Mouse (Mus musculus) midbrain, embryonic 14.5 days (tissue): ENCODE results near the gene Scarb1. TPM values are rescaled to one million over a fixed set of nuclear protein-coding genes. Genes with fewer than 3 reads are reported as not detected.

Experiments
- ATAC-seq: fragments of 200-750 bp; cut with Nextera tagmentation; 2 replicates; pipeline ENCODE4 v1.8.0; 2017; ENCODE audit warnings: moderate number of reproducible peaks, moderate library complexity; ENCODE audit not compliant: low FRiP score, low TSS enrichment
- DNase-seq: peaks from one replicate; pipeline ENCODE4 v3.0.0-alpha.2; 2015
- H3K27ac ChIP-seq: fragments of 300-500 bp; sonication (generic); replicated peaks from 2 replicates; pipeline ENCODE4 v1.5.1; 2014; ENCODE audit warnings: mild to moderate bottlenecking, low read depth, low read length, moderate library complexity
- H3K27me3 ChIP-seq: fragments of 300-500 bp; sonication (generic); 2 replicates; pipeline ENCODE4 v1.6.1; 2014; ENCODE audit warnings: low read length, control low read depth, mixed read lengths; ENCODE audit not compliant: control insufficient read depth, insufficient read depth
- H3K36me3 ChIP-seq: fragments of 300-500 bp; sonication (generic); 2 replicates; pipeline ENCODE4 v1.6.1; 2014; ENCODE audit warnings: low read length, control low read depth; ENCODE audit not compliant: control insufficient read depth, insufficient read depth
- H3K4me1 ChIP-seq: fragments of 300-500 bp; sonication (generic); 2 replicates; pipeline ENCODE4 v1.6.1; 2014; ENCODE audit warnings: mild to moderate bottlenecking, antibody characterized with exemption, low read length, control low read depth; ENCODE audit not compliant: control insufficient read depth, insufficient read depth
- H3K4me2 ChIP-seq: fragments of 300-500 bp; sonication (generic); 2 replicates; pipeline ENCODE4 v1.6.1; 2014; ENCODE audit warnings: mild to moderate bottlenecking, low read length, moderate library complexity
- H3K4me3 ChIP-seq: fragments of 300-500 bp; sonication (generic); replicated peaks from 2 replicates; pipeline ENCODE4 v1.5.1; 2014; ENCODE audit warnings: low read depth, low read length
- H3K9ac ChIP-seq: fragments of 300-500 bp; sonication (generic); replicated peaks from 2 replicates; pipeline ENCODE4 v1.6.1; 2014; ENCODE audit warnings: mild to moderate bottlenecking, low read length, moderate library complexity
- H3K9me3 ChIP-seq: fragments of 300-500 bp; sonication (generic); 2 replicates; pipeline ENCODE4 v1.6.1; 2016; ENCODE audit warnings: low read length, control low read depth, mixed read lengths; ENCODE audit not compliant: control insufficient read depth
- WGBS: fragments of 180-500 bp; shearing (Covaris S2); extraction: QIAGEN DNeasy Blood & Tissue Kit; methylation state at CpG from one replicate; pipeline ENCODE4 v1.1.7; 2014; 5-methylcytosine and 5-hydroxymethylcytosine counted together
- polyA plus RNA-seq: library from polyadenylated mRNA; unstranded; fragments of >200 nt; fragmentation: Nextera tagmentation; extraction: Ambion mirVana; gene quantifications from 2 replicates; pipeline ENCODE4 v1.2.1, GENCODE M21; 2014

Scarb1 gene
- polyA plus RNA-seq, 1 experiment from 2014 or later, result 26.8 TPM

- no peak for ATAC-seq
These were observed 21.7 kb downstream of the Scarb1 start for GRCm38 (mm10) chr5:125319057-125319800.

GRCm38 (mm10) chr5:125317953-125318352 lies 22.9 kb downstream of the Scarb1 start:
- no peak for DNase-seq
- no peak overlapping the region for H3K4me2 ChIP-seq
- H3K9ac ChIP-seq, result no peak overlapping the region
- WGBS, result 97% methylated on average over 8 of the region's 8 CpGs
- ATAC-seq, result no peak
- H3K36me3 ChIP-seq, result no peaks in the 10 kb centered on the region
- no peaks in the 10 kb centered on the region for H3K9me3 ChIP-seq
- no peak overlapping the region for H3K4me3 ChIP-seq
- H3K27me3 ChIP-seq, result no peaks in the 10 kb centered on the region
- no peaks in the 10 kb centered on the region for H3K4me1 ChIP-seq
- H3K27ac ChIP-seq, result no peak overlapping the region

More at GRCm38 (mm10) chr5:125319057-125319800, 21.7 kb downstream of the Scarb1 start:
- no peaks in the 10 kb centered on the region for H3K27me3 ChIP-seq
- H3K4me2 ChIP-seq, result no peak overlapping the region
- H3K36me3 ChIP-seq, result no peaks in the 10 kb centered on the region
- H3K4me3 ChIP-seq, result no peak overlapping the region
- 81% methylated on average over 16 of the region's 16 CpGs for WGBS
- no peak overlapping the region for H3K9ac ChIP-seq
- H3K4me1 ChIP-seq, result no peaks in the 10 kb centered on the region
- H3K9me3 ChIP-seq, result no peaks in the 10 kb centered on the region
- no peak overlapping the region for H3K27ac ChIP-seq
- DNase-seq, result peak; percentile 57

- H3K9ac ChIP-seq, result no peak overlapping the region
- H3K27ac ChIP-seq, result no peak overlapping the region
- H3K4me3 ChIP-seq, result no peak overlapping the region
- H3K4me1 ChIP-seq, result no peaks in the 10 kb centered on the region
- no peaks in the 10 kb centered on the region for H3K9me3 ChIP-seq
- DNase-seq, result no peak
- no peaks in the 10 kb centered on the region for H3K27me3 ChIP-seq
- 90% methylated on average over 7 of the region's 7 CpGs for WGBS
- no peak overlapping the region for H3K4me2 ChIP-seq
- H3K36me3 ChIP-seq, result no peaks in the 10 kb centered on the region
- no peak for ATAC-seq
These were observed 23.6 kb downstream of the Scarb1 start for GRCm38 (mm10) chr5:125317296-125317695.

GRCm38 (mm10) chr5:125316771-125317170 lies 24.1 kb downstream of the Scarb1 start:
- DNase-seq (no peak), ATAC-seq (no peak)
- H3K4me3 ChIP-seq, result no peak overlapping the region
- no peak overlapping the region for H3K27ac ChIP-seq
- H3K36me3 ChIP-seq, result no peaks in the 10 kb centered on the region
- H3K4me1 ChIP-seq, result no peaks in the 10 kb centered on the region
- no peaks in the 10 kb centered on the region for H3K27me3 ChIP-seq
- no peak overlapping the region for H3K9ac ChIP-seq
- 87% methylated on average over 2 of the region's 2 CpGs for whole genome bisulfite sequencing
- no peak overlapping the region for H3K4me2 ChIP-seq
- no peaks in the 10 kb centered on the region for H3K9me3 ChIP-seq

- no peaks in the 10 kb centered on the region for H3K36me3 ChIP-seq
- no peaks in the 10 kb centered on the region for H3K4me1 ChIP-seq
- 87% methylated on average over 1 of the region's 1 CpGs for WGBS
- DNase-seq (no peak), ATAC-seq (no peak)
- no peak overlapping the region for H3K4me3 ChIP-seq
- H3K4me2 ChIP-seq, result no peak overlapping the region
- no peaks in the 10 kb centered on the region for H3K9me3 ChIP-seq
- H3K9ac ChIP-seq, result no peak overlapping the region
- no peaks in the 10 kb centered on the region for H3K27me3 ChIP-seq
- H3K27ac ChIP-seq, result no peak overlapping the region
These were observed 25.8 kb downstream of the Scarb1 start for GRCm38 (mm10) chr5:125315110-125315509.

GRCm38 (mm10) chr5:125313991-125314390 lies 26.9 kb downstream of the Scarb1 start:
- no peak for DNase-seq

GRCm38 (mm10) chr5:125312970-125313597 lies 27.8 kb downstream of the Scarb1 start:
- Histone ChIP-seq H3K4me1 (no peaks in the 10 kb centered on the region), H3K36me3 (no peaks in the 10 kb centered on the region), H3K4me3 (no peak overlapping the region), H3K27ac (0 out of 2 replicates have a peak overlapping the region, but pooled peaks have one; percentile 20), H3K9ac (no peak overlapping the region), H3K27me3 (no peaks in the 10 kb centered on the region), H3K4me2 (no peak overlapping the region), H3K9me3 (no peaks in the 10 kb centered on the region)
- WGBS, result 78% methylated on average over 13 of the region's 13 CpGs
- ATAC-seq (no peak), DNase-seq (peak; percentile 24)

More at GRCm38 (mm10) chr5:125313991-125314390, 26.9 kb downstream of the Scarb1 start:
- ATAC-seq, result no peak
- no peaks in the 10 kb centered on the region for H3K27me3 ChIP-seq
- H3K4me2 ChIP-seq, result no peak overlapping the region
- no peak overlapping the region for H3K4me3 ChIP-seq
- H3K4me1 ChIP-seq, result no peaks in the 10 kb centered on the region
- no peaks in the 10 kb centered on the region for H3K9me3 ChIP-seq
- WGBS, result 83% methylated on average over 11 of the region's 11 CpGs
- no peak overlapping the region for H3K27ac ChIP-seq
- no peaks in the 10 kb centered on the region for H3K36me3 ChIP-seq
- H3K9ac ChIP-seq, result no peak overlapping the region

- Histone ChIP-seq H3K27ac (no peak overlapping the region), H3K4me3 (no peak overlapping the region), H3K9ac (no peak overlapping the region), H3K27me3 (no peaks in the 10 kb centered on the region), H3K9me3 (no peaks in the 10 kb centered on the region), H3K36me3 (no peaks in the 10 kb centered on the region), H3K4me1 (no peaks in the 10 kb centered on the region), H3K4me2 (no peak overlapping the region)
- ATAC-seq, result no peak
- DNase-seq, result no peak
- WGBS, result 86% methylated on average over 2 of the region's 2 CpGs
These were observed 29.9 kb downstream of the Scarb1 start for GRCm38 (mm10) chr5:125310986-125311385.

GRCm38 (mm10) chr5:125309193-125309592 lies 31.7 kb downstream of the Scarb1 start:
- Histone ChIP-seq H3K27me3 (no peaks in the 10 kb centered on the region), H3K4me1 (0 out of 2 replicates have a peak, but pooled peaks cover 1% of the 10 kb centered on the region), H3K27ac (no peak overlapping the region), H3K4me2 (no peak overlapping the region), H3K4me3 (no peak overlapping the region), H3K9ac (no peak overlapping the region), H3K36me3 (no peaks in the 10 kb centered on the region), H3K9me3 (no peaks in the 10 kb centered on the region)
- WGBS, result 83% methylated on average over 7 of the region's 7 CpGs
- DNase-seq, result no peak
- no peak for ATAC-seq
